Mouse (Mus musculus): ENCODE measurements around the gene Por. TPM values are rescaled to one million over a fixed set of nuclear protein-coding genes. Genes with fewer than 3 reads are reported as not detected.

Por gene
- polyA plus RNA-seq, 1 experiment from 2014 or later, result 93.5 TPM

DNA sequence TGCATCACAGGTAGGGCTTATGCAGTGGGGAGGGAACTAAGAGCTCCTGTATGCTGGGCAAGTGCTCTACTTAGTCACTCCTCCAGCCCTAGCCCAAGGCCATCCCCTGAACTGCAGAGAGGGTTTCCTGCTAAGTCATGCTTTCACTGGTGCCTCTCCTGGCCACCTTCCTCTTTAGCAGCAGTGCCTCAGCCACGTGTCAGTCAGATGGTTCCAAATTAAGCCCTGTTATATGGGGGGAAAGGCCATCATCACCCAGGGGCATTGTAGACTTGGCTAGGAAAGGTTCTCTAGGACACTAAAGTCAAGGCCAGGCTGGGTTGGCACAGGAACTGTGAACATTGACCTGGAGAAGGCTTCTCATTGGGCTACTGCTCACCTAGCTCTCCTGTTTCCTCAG lies 38.0 kb downstream of the Por start:
- no peaks in the 10 kb centered on the region for H3K9me3 ChIP-seq
- no peaks in the 10 kb centered on the region for H3K4me1 ChIP-seq
- no peaks in the 10 kb centered on the region for H3K27me3 ChIP-seq
- H3K9ac ChIP-seq, result no peak overlapping the region
- H3K36me3 ChIP-seq, result peaks cover 46% of the 10 kb centered on the region
- no peak overlapping the region for H3K27ac ChIP-seq
- H3K4me2 ChIP-seq (replicated peaks), result no peak overlapping the region
- no peak for ATAC-seq (ENCODE audit: low FRiP score, low read depth)
- H3K4me3 ChIP-seq, result no peak overlapping the region
- 58% methylated on average over 1 of the region's 1 CpGs for WGBS

DNA sequence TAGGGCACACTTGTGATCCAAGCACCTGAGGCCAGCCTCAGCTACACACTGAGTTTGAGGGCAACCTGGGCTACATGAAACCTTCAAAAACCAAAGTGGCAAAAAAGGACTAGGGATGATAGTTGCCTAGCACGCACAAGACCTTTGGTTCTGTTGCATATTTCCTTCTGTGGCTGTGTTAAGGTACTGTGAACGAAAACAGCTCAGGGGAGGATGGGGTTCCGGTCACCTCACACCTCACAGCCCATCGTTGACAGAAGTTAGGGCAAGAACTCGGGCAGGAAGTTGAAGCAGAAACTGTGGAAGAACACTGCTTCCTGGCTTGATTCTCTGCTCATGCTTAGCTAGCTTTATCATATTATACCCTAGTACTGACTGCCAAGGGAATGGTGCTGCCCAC lies 39.9 kb downstream of the Por start:
- H3K4me2 ChIP-seq (replicated peaks), result no peak overlapping the region
- H3K4me3 ChIP-seq, result no peak overlapping the region
- peaks cover 37% of the 10 kb centered on the region for H3K36me3 ChIP-seq
- H3K9me3 ChIP-seq, result no peaks in the 10 kb centered on the region
- ATAC-seq (ENCODE audit: low FRiP score, low read depth), result no peak
- H3K4me1 ChIP-seq, result peaks cover 6% of the 10 kb centered on the region; the same call in 1 of the 2 replicates
- WGBS, result 94% methylated on average over 5 of the region's 5 CpGs
- no peak overlapping the region for H3K9ac ChIP-seq
- no peak overlapping the region for H3K27ac ChIP-seq
- H3K27me3 ChIP-seq, result no peaks in the 10 kb centered on the region

DNA sequence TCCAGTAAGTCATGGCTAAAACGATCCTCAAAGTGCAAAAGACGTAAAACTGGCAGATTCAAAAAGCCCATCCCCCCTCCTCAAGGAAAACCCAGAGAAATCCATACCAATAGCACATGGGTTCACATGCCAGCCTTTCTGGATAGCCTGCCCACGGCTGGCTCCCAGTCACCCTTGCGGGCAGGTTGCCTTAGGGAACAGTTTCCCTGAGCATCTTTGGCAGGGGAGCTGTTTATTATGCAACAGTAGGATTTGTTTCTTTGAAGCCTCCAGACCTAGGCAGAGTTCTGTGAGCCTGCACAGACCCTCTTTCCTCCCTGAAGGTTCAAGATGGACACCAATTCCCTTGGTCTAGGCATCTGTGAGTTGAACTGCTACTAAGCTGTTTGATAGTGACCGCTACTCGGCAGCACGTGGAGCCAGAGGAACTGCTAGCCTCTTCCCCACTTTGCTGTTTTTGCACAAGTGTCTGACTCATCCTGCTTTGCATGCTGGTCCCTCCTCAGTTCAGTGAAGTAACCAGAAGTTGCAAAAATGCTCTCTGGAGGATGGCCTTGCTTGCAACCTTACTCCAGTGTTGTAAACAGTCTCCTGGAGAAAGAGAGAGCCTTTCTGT lies 40.9 kb downstream of the Por start:
- Histone ChIP-seq H3K27ac (no peak overlapping the region), H3K4me2 (replicated peaks) (no peak overlapping the region), H3K9me3 (no peaks in the 10 kb centered on the region), H3K36me3 (peaks cover 37% of the 10 kb centered on the region), H3K27me3 (no peaks in the 10 kb centered on the region), H3K4me1 (peaks cover 6% of the 10 kb centered on the region; the same call in 1 of the 2 replicates), H3K4me3 (no peak overlapping the region), H3K9ac (no peak overlapping the region)
- 75% methylated on average over 7 of the region's 7 CpGs for WGBS
- no peak for ATAC-seq (ENCODE audit: low FRiP score, low read depth)

DNA sequence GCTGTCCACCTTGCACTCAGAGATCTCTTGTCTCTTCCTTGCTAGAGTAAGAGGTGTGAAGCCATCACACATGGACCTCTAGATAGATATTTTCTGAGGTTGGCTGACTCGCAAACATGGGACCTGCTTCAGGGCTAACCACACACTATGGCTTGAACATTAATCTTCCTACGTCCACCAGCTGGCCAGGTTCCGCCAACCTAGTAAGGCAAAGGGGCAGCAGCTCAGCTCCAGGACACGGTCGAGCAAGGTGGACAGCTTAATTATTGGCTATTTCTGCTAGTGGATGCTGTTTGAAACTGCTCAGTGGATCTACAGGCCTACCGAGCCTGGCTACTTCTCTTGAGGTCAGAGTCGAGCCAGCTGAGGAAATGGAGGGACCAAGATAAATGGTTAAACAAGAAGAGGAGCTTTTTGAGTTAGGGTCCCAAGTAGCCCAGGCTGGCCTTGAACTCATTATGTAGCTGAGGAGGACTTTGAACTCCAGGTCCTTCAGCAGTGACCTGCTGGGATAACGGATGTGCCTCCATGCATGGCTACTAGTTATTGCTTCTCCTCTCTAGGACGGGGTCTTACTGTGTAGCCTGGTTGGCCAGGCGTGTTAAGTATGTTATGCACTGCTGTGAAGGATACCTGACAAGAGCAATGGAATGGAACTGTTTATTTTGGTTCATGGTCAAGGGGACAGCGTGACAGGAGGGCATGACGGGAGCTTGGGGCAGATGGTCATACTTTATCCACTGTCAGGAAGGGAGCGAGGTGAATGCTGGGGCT lies 41.9 kb downstream of the Por start:
- no peaks in the 10 kb centered on the region for H3K27me3 ChIP-seq
- ATAC-seq (ENCODE audit: low FRiP score, low read depth), result no peak

DNA sequence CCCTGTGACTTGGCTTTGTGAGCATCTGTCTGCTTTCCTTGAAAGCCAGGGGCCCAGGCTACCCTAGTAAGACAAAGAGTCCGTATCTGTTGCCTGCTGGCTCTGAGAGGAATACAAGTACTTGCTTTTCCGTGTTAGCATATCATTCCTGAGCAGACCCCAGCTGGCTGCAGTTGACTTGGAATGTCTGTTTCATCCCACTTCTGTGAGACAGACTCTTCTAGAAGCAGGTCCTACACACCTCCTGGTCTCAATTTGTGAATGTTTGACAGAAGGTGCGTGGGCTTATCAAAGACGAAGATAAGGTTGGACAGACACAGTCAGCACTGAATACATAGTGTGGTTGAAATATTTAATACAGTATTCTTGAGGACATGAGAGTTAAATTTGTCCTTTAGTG lies 43.0 kb downstream of the Por start:
- Histone ChIP-seq H3K36me3 (peaks cover 38% of the 10 kb centered on the region), H3K9ac (no peak overlapping the region), H3K4me1 (peaks cover 6% of the 10 kb centered on the region; the same call in 1 of the 2 replicates), H3K4me3 (no peak overlapping the region), H3K4me2 (replicated peaks) (no peak overlapping the region), H3K27ac (no peak overlapping the region), H3K9me3 (no peaks in the 10 kb centered on the region), H3K27me3 (no peaks in the 10 kb centered on the region)
- no peak for ATAC-seq (ENCODE audit: low FRiP score, low read depth)
- 84% methylated on average over 4 of the region's 4 CpGs for WGBS

More for the DNA sequence above, 41.9 kb downstream of the Por start:
- Histone ChIP-seq H3K4me3 (no peak overlapping the region), H3K4me2 (replicated peaks) (no peak overlapping the region), H3K4me1 (peaks cover 6% of the 10 kb centered on the region; the same call in 1 of the 2 replicates), H3K36me3 (peaks cover 38% of the 10 kb centered on the region), H3K9ac (no peak overlapping the region), H3K27ac (no peak overlapping the region), H3K9me3 (no peaks in the 10 kb centered on the region)
- WGBS, result 89% methylated on average over 13 of the region's 13 CpGs

DNA sequence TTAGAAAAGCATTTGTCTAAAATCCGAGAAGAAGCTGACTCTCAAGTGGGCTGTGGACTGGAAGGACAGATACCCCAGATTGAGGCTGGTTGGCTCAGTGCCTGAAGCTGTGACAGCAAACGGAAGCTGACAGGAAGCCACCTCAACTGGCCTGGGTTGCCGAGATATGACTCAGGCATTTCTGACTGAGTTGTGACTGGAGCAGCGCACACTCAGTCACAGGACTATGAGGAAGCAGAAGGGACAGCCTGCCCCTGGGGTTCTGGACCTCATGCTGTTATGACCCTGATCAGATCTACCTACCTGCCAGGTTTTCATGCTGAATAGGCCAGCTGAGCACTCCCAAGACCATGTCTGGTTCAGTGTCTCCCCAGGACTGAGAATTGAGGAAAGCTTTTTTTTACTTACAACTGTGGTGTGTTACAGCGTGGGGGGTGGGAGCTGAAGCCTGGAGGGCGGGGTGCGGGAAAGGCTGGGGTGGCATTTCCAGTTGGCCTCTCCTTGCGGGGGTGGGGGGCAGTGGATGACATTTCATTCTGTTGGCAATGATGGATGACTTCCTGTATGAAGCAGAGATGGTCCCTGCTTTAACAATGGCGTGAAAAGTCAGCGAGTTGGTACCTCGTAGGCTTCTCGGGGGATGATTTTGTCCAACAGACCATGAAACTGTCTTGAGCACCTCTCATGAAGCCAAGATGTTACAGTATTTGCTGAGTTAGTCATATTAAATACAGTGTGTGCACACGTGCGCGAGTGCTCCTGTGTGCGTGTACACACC lies 43.8 kb downstream of the Por start:
- H3K4me3 ChIP-seq, result no peak overlapping the region
- no peak for ATAC-seq (ENCODE audit: low FRiP score, low read depth)
- H3K9ac ChIP-seq, result no peak overlapping the region
- peaks cover 41% of the 10 kb centered on the region for H3K36me3 ChIP-seq
- H3K9me3 ChIP-seq, result no peaks in the 10 kb centered on the region
- WGBS, result 77% methylated on average over 16 of the region's 16 CpGs
- no peak overlapping the region for H3K27ac ChIP-seq
- H3K4me2 ChIP-seq (replicated peaks), result no peak overlapping the region
- H3K27me3 ChIP-seq, result no peaks in the 10 kb centered on the region
- peaks cover 6% of the 10 kb centered on the region; the same call in 1 of the 2 replicates for H3K4me1 ChIP-seq

DNA sequence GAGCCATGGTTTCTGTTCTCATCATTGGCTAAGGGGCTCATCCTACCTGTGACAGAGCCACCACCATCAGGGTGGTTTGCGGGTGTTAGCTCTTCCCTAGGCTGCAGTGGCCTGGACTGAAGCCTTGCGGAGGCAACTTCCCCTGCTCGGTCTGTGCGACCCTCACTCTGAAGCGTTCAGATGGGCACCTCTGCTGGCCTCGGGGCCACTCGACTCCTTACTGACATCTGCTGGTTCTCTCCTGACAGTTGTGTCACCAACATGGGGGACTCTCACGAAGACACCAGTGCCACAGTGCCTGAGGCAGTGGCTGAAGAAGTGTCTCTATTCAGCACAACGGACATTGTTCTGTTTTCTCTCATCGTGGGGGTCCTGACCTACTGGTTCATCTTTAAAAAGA lies 45.8 kb downstream of the Por start:
- H3K9ac ChIP-seq, result no peak overlapping the region
- no peaks in the 10 kb centered on the region for H3K27me3 ChIP-seq
- H3K36me3 ChIP-seq, result peaks cover 48% of the 10 kb centered on the region
- no peak overlapping the region for H3K4me3 ChIP-seq
- no peak overlapping the region for H3K27ac ChIP-seq
- H3K4me2 ChIP-seq (replicated peaks), result no peak overlapping the region
- H3K4me1 ChIP-seq, result peaks cover 10% of the 10 kb centered on the region; the same call in 1 of the 2 replicates
- no peaks in the 10 kb centered on the region for H3K9me3 ChIP-seq
- 59% methylated on average over 10 of the region's 10 CpGs for WGBS
- no peak for ATAC-seq (ENCODE audit: low FRiP score, low read depth)

DNA sequence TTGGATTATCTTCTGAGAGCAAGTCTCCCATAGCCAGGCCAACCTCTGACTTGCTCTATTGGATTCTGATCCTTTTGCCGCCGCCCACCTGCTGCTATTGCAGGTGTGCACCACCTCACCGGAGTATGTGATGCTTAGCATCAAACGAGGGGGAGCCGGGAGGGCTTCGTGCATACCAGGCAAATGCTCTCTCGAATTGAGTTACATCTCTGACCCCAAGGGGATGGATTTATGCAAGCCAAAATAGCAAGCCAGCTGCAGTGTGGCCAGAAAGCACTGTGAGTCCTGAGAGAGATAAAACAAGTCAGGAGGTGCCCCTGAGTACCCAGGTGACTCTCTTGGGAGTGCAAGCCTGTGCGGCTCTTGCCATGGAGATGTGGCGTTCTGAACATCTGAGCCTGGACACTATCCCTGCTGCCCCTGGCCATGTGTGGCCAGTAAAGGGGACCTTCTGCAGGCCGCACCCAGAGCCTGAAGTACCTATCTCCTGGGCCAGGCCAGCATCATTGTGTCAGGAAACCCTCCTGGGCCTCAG lies 49.8 kb downstream of the Por start:
- WGBS, result 77% methylated on average over 10 of the region's 10 CpGs
- H3K9me3 ChIP-seq, result no peaks in the 10 kb centered on the region
- no peak overlapping the region for H3K27ac ChIP-seq
- H3K4me3 ChIP-seq, result no peak overlapping the region
- H3K27me3 ChIP-seq, result no peaks in the 10 kb centered on the region
- ATAC-seq (ENCODE audit: low FRiP score, low read depth), result no peak
- peaks cover 32% of the 10 kb centered on the region for H3K4me1 ChIP-seq
- no peak overlapping the region for H3K4me2 ChIP-seq (replicated peaks)
- no peak overlapping the region for H3K9ac ChIP-seq
- H3K36me3 ChIP-seq, result peaks cover 51% of the 10 kb centered on the region

DNA sequence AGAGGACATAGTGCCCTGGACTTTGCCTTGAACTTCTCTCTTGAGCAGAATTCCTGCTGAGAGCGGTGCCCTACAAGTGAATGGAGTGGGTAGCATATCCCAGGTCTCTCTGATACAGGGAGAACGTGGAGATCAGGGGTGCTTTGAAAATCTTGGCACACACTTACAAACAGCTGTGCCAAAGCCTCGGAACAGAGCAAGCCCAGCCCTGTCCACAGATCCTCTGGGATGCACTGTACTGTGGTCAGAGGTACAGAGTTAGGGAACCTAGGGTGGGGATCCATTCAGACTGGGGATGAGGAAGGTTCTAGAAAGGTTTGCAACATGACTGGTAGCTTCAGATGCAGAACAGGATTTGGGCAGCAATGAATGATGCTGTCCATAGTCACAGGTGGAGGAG lies 50.3 kb downstream of the Por start:
- Histone ChIP-seq H3K4me1 (peaks cover 37% of the 10 kb centered on the region), H3K36me3 (peaks cover 51% of the 10 kb centered on the region), H3K4me3 (no peak overlapping the region), H3K9ac (no peak overlapping the region), H3K27ac (no peak overlapping the region), H3K27me3 (no peaks in the 10 kb centered on the region), H3K4me2 (replicated peaks) (no peak overlapping the region), H3K9me3 (no peaks in the 10 kb centered on the region)
- 79% methylated on average over 3 of the region's 3 CpGs for WGBS
- ATAC-seq (ENCODE audit: low FRiP score, low read depth), result no peak

DNA sequence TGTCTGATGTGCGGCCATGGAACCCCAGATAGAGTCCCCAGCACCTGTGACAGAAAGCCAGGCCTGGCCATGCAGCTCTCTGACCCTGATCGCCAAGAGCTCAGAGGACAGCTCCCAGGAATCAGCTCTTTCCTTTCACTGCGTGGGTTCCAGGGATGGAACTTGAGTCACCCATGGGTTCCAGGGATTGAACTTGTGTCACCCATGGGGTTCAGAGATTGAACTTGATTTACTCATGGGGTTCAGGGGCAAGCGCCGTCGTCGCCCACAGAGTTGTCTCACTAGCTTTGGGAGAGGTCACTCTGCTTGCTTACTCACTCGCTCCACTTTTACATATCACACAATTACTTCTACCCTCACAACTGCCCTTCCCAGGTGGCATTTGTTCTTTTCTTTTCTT lies 51.2 kb downstream of the Por start:
- 93% methylated on average over 8 of the region's 8 CpGs for WGBS
- Histone ChIP-seq H3K36me3 (peaks cover 43% of the 10 kb centered on the region), H3K4me1 (peaks cover 46% of the 10 kb centered on the region), H3K9me3 (no peaks in the 10 kb centered on the region), H3K9ac (no peak overlapping the region), H3K4me3 (no peak overlapping the region), H3K27ac (no peak overlapping the region), H3K27me3 (no peaks in the 10 kb centered on the region), H3K4me2 (replicated peaks) (no peak overlapping the region)
- no peak for ATAC-seq (ENCODE audit: low FRiP score, low read depth)

DNA sequence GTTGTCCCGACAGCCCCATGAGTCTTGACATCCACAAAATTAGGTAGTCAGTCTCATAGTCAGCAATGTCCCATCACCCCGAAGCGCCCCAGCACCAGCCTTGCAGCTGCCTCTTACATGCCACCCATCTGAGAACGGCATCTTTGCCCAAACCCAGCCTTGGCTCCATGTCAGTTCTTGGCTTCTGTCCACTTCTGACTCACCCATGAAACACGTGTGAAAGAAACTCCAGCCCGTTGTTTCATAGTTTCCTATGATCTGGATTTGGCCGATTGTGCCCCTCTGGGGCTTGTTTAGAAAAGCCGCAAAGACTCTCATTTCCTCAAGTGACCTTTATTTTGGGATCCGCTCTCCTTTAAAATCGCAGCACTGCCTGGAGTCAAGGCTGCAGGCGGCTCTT lies 52.3 kb downstream of the Por start:
- H3K27ac ChIP-seq, result peak overlapping the region; percentile 48; the same call in 1 of the 2 replicates
- peak overlapping the region; percentile 12; the same call in 1 of the 2 replicates for H3K4me2 ChIP-seq (replicated peaks)
- H3K9ac ChIP-seq, result no peak overlapping the region
- peaks cover 57% of the 10 kb centered on the region for H3K4me1 ChIP-seq
- no peak overlapping the region for H3K4me3 ChIP-seq
- peaks cover 34% of the 10 kb centered on the region for H3K36me3 ChIP-seq
- no peaks in the 10 kb centered on the region for H3K27me3 ChIP-seq
- ATAC-seq (ENCODE audit: low FRiP score, low read depth), result peak; percentile 11
- 47% methylated on average over 11 of the region's 11 CpGs for WGBS
- no peaks in the 10 kb centered on the region for H3K9me3 ChIP-seq
